Mouse (Mus musculus) liver, embryonic 16.5 days (tissue): ENCODE measurements around the gene Rnf39. TPM values are rescaled to one million over a fixed set of nuclear protein-coding genes. Genes with fewer than 3 reads are reported as not detected.

Source experiments
- ATAC-seq: fragments of 200-750 bp; cut with Nextera tagmentation; 2 replicates; pipeline ENCODE4 v1.8.0; 2017; ENCODE audit warnings: low read depth, mild to moderate bottlenecking, moderate number of reproducible peaks, moderate library complexity
- H3K27ac ChIP-seq: fragments of 300-500 bp; sonication (generic); 2 replicates; pipeline ENCODE4 v1.5.1; 2014; ENCODE audit warnings: mild to moderate bottlenecking, low read length
- H3K27me3 ChIP-seq: fragments of 300-500 bp; sonication (generic); 2 replicates; pipeline ENCODE4 v1.6.1; 2014; ENCODE audit warnings: low read depth, low read length, mixed read lengths; ENCODE audit not compliant: control insufficient read depth, insufficient read depth
- H3K36me3 ChIP-seq: fragments of 300-500 bp; sonication (generic); 2 replicates; pipeline ENCODE4 v1.6.1; 2014; ENCODE audit warnings: mild to moderate bottlenecking; ENCODE audit not compliant: control insufficient read depth, insufficient read depth
- H3K4me1 ChIP-seq: fragments of 300-500 bp; sonication (generic); 2 replicates; pipeline ENCODE4 v1.6.1; 2014; ENCODE audit warnings: low read depth, low read length, mixed read lengths; ENCODE audit not compliant: control insufficient read depth
- H3K4me2 ChIP-seq: fragments of 300-500 bp; sonication (generic); 2 replicates; pipeline ENCODE4 v1.6.1; 2014; ENCODE audit warnings: low read depth, low read length, mixed read lengths
- H3K4me3 ChIP-seq: fragments of 300-500 bp; sonication (generic); 2 replicates; pipeline ENCODE4 v1.5.1; 2014; ENCODE audit warnings: low read depth, mild to moderate bottlenecking, low read length
- H3K9ac ChIP-seq: fragments of 300-500 bp; sonication (generic); 2 replicates; pipeline ENCODE4 v1.6.1; 2014; ENCODE audit warnings: low read depth, low read length
- H3K9me3 ChIP-seq: fragments of 300-500 bp; sonication (generic); replicated peaks from 2 replicates; pipeline ENCODE4 v1.6.1; 2016; ENCODE audit warnings: low read length; ENCODE audit not compliant: control insufficient read depth
- WGBS: fragments of 180-500 bp; shearing (Covaris S2); extraction: QIAGEN DNeasy Blood & Tissue Kit; methylation state at CpG from one replicate; pipeline ENCODE4 v1.1.7; 2014; ENCODE audit not compliant: insufficient replicate concordance; 5-methylcytosine and 5-hydroxymethylcytosine counted together
- polyA plus RNA-seq: library from polyadenylated mRNA; unstranded; fragments of >200 nt; fragmentation: Nextera tagmentation; extraction: Ambion mirVana; gene quantifications from 2 replicates; pipeline ENCODE4 v1.2.1, GENCODE M21; 2015

Rnf39 gene
- 0.08 TPM in 1 of 2 replicates, not detected in the other for polyA plus RNA-seq

DNA sequence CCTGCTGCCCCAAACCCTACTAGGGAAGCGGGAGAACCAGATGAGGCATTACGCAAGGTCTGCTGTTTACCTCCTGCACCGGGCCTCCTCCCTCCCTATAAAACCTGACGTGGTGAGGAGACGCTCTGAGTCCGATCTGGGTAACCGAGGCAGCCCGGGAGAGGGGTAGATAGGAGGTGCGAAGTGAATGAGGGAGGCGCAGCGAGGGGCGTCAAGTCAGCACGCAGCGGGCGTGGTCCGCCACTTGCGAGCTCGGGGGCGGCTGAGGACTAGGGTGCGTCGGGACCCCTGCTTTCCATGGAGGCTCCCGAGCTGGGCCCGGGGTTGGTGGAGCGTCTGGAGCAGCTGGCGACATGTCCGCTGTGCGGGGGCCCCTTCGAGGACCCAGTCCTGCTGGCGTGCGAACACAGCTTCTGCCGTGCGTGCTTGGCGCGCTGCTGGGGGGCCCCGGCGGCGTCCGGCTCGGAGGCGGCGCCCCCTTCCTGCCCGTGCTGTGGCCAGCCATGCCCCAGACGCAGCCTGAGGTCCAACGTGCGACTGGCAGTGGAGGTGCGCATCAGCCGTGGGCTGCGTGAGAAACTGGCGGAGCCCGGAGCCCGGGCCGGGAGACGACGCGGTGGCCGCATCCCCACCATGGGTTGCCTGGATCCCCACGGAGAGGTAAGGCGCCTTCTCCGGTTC is at the start of gene Rnf39:
Rnf39 (plus strand) TSS at position 128 of the 681 bp plus-strand sequence.
- Histone ChIP-seq H3K27ac (no peak within 1 kb of the TSS), H3K9me3 (no peaks in the 10 kb centered on the region), H3K4me3 (peak within 1 kb of the TSS; percentile 41), H3K9ac (no peak within 1 kb of the TSS), H3K27me3 (peaks cover 67% of the 10 kb centered on the region), H3K36me3 (no peaks in the 10 kb centered on the region), H3K4me2 (peak within 1 kb of the TSS; percentile 49), H3K4me1 (no peaks in the 10 kb centered on the region; the same call in 1 of the 2 replicates)
- WGBS: 4% methylated on average over 59 of the region's 59 CpGs
- no peak for ATAC-seq

- 14% methylated on average over 5 of the region's 5 CpGs for WGBS
- H3K36me3 ChIP-seq: no peaks in the 10 kb centered on the region
- H3K9ac ChIP-seq: no peak overlapping the region
- H3K27me3 ChIP-seq: peaks cover 2% of the 10 kb centered on the region
- no peak overlapping the region for H3K4me2 ChIP-seq
- no peak overlapping the region for H3K27ac ChIP-seq
- no peaks in the 10 kb centered on the region for H3K4me1 ChIP-seq
- no peak overlapping the region for H3K4me3 ChIP-seq
- H3K9me3 ChIP-seq: no peaks in the 10 kb centered on the region
- no peak for ATAC-seq
These were observed 49.3 kb upstream of the Rnf39 start for GRCm38 (mm10) chr17:36893387-36893786.

DNA sequence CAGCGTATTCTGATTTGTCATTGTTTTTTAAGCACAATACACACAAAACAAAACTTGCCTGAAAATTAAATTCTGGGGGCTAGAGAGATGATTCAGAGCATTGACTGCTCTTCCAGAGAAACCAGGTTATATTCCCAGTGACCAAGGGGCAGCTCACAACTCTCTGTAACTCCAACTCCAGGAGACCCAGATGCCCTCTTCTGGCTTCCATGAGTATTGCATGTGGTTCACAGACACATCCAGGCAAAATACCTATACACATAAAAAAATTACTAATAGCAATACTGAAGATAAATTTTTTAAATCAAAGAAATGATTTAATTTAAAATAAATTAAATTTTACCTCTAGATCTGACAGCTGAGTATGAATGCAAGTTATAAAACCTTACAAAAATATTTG is 46.1 kb upstream of the Rnf39 start:
- H3K4me3 ChIP-seq: no peak overlapping the region
- no peaks in the 10 kb centered on the region for H3K9me3 ChIP-seq
- H3K36me3 ChIP-seq: no peaks in the 10 kb centered on the region
- H3K4me1 ChIP-seq: no peaks in the 10 kb centered on the region
- H3K9ac ChIP-seq: no peak overlapping the region
- no peaks in the 10 kb centered on the region; the same call in none of the 2 replicates for H3K27me3 ChIP-seq
- 71% methylated on average over 1 of the region's 1 CpGs for WGBS
- no peak for ATAC-seq
- H3K27ac ChIP-seq: no peak overlapping the region
- H3K4me2 ChIP-seq: no peak overlapping the region

DNA sequence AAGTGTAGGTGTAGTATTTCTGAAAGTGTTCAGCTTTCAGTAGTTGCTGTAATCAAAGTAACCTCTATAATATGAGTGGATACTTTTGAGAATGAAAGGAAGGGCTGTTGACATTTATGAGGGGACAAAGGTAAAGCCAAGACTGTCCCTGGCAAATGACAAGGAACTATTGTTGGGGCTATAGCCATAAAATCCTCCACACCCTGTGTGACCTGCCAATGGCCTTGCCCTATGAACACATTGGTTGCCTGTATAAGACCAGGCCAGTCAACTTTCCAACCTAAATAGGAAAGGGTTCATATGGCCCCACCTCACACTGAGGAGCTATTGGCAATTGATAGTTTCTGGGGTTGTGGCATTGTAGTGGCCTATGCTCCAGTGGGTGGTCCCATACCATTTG is 45.7 kb upstream of the Rnf39 start:
- H3K36me3 ChIP-seq: no peaks in the 10 kb centered on the region
- H3K9me3 ChIP-seq: no peaks in the 10 kb centered on the region
- no peak for ATAC-seq
- H3K4me1 ChIP-seq: no peaks in the 10 kb centered on the region
- no peak overlapping the region for H3K4me2 ChIP-seq
- no peaks in the 10 kb centered on the region; the same call in none of the 2 replicates for H3K27me3 ChIP-seq
- no peak overlapping the region for H3K4me3 ChIP-seq
- no peak overlapping the region for H3K27ac ChIP-seq
- no peak overlapping the region for H3K9ac ChIP-seq

DNA sequence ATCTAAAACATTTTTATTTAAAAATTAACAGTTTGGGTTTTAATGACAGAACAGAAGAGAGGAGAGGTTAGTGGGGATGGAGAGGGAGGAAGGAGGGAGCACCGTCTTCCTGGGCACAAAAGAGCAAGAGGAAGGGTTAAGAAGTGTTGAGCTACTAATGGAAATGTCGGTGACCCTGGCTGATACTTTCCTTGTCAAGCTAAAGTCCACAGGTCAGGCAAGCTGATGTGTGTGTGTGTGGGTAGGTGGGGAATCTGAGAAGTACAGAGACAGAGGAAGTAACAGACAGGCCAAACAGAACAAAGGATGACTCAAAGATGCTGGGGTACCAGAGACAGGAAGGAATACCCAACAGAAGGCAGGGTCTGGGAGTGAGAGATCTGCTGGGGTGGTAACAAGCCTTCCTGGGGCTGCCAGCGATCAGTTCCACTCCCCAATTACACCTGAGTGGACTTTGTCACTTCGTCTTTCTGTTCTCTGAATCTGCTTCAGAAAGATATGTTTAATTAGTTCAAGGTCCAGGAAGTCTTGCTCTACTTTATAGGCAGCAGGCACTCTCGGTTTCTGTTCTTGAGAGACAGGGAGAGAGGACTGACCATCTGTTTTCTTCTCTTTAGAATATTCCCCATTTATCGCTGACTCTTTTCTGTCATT is 45.0 kb upstream of the Rnf39 start, which contains the start of gene Trim31:
Trim31 (plus strand) TSS at position 567 of the 654 bp plus-strand sequence.
- Histone ChIP-seq H3K9me3 (no peaks in the 10 kb centered on the region), H3K4me2 (no peak within 1 kb of the TSS), H3K27ac (no peak within 1 kb of the TSS), H3K27me3 (no peaks in the 10 kb centered on the region; the same call in none of the 2 replicates), H3K9ac (no peak within 1 kb of the TSS), H3K36me3 (no peaks in the 10 kb centered on the region), H3K4me3 (no peak within 1 kb of the TSS), H3K4me1 (no peaks in the 10 kb centered on the region)
- no peak for ATAC-seq
- WGBS: 49% methylated on average over 6 of the region's 6 CpGs

GRCm38 (mm10) chr17:36899376-36899775 is 43.3 kb upstream of the Rnf39 start:
- H3K36me3 ChIP-seq: no peaks in the 10 kb centered on the region
- H3K4me3 ChIP-seq: no peak overlapping the region
- H3K4me1 ChIP-seq: no peaks in the 10 kb centered on the region
- ATAC-seq: no peak
- H3K9me3 ChIP-seq: no peaks in the 10 kb centered on the region
- no peak overlapping the region for H3K27ac ChIP-seq
- H3K27me3 ChIP-seq: no peaks in the 10 kb centered on the region; the same call in none of the 2 replicates
- H3K4me2 ChIP-seq: no peak overlapping the region
- H3K9ac ChIP-seq: no peak overlapping the region
- WGBS: 51% methylated on average over 4 of the region's 4 CpGs

DNA sequence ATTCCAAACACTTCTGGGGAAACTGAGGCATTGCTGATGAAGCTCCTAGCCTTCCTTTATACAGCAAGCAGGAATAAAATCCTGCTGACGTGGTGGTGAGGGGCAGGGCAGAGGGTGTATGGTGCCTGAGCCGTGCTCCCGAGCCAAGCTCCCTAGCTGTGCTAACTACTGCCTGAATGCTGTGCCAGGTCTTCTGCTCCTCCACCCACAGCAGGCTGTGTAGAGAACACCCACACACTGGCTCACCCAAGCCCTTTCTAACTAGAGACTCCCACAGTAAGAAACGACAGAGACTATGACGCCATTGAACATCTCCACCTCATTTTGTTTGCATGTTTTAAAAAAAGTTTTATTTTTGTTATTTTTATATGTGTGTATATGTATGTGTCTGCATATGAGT is 42.7 kb upstream of the Rnf39 start:
- no peak overlapping the region for H3K4me3 ChIP-seq
- H3K27ac ChIP-seq: no peak overlapping the region
- H3K27me3 ChIP-seq: no peaks in the 10 kb centered on the region; the same call in 1 of the 2 replicates
- no peaks in the 10 kb centered on the region for H3K9me3 ChIP-seq
- 66% methylated on average over 5 of the region's 5 CpGs for WGBS
- no peak overlapping the region for H3K4me2 ChIP-seq
- no peaks in the 10 kb centered on the region for H3K36me3 ChIP-seq
- no peak for ATAC-seq
- H3K9ac ChIP-seq: no peak overlapping the region
- H3K4me1 ChIP-seq: no peaks in the 10 kb centered on the region

GRCm38 (mm10) chr17:36900691-36901090 is 42.0 kb upstream of the Rnf39 start:
- Histone ChIP-seq H3K4me3 (no peak overlapping the region), H3K27ac (no peak overlapping the region), H3K27me3 (no peaks in the 10 kb centered on the region), H3K9ac (no peak overlapping the region), H3K4me1 (no peaks in the 10 kb centered on the region), H3K9me3 (no peaks in the 10 kb centered on the region), H3K36me3 (no peaks in the 10 kb centered on the region), H3K4me2 (no peak overlapping the region)
- WGBS: 18% methylated on average over 1 of the region's 1 CpGs
- ATAC-seq: no peak

- no peaks in the 10 kb centered on the region for H3K9me3 ChIP-seq
- H3K4me1 ChIP-seq: no peaks in the 10 kb centered on the region
- H3K27ac ChIP-seq: no peak overlapping the region
- WGBS: 47% methylated on average over 3 of the region's 3 CpGs
- no peak overlapping the region for H3K4me2 ChIP-seq
- no peak overlapping the region for H3K4me3 ChIP-seq
- H3K36me3 ChIP-seq: no peaks in the 10 kb centered on the region
- no peaks in the 10 kb centered on the region for H3K27me3 ChIP-seq
- H3K9ac ChIP-seq: no peak overlapping the region
- no peak for ATAC-seq
These were observed 39.1 kb upstream of the Rnf39 start for GRCm38 (mm10) chr17:36903651-36904050.
